Mouse (Mus musculus) Patski (cell line): ENCODE data around the gene Sdr42e1. TPM values are rescaled to one million over a fixed set of nuclear protein-coding genes. Genes with fewer than 3 reads are reported as not detected.

Source experiments
- ATAC-seq: fragments of 100-300 bp; one replicate; pipeline ENCODE4 v1.8.0; 2021
- CTCF ChIA-PET: fragments of 350-600 bp; sonication (Branson Sonifier 250); formaldehyde crosslinking; loops from one replicate; lab custom pipeline; 2022; ENCODE audit warnings: inconsistent platforms; lab: Charles Lee
- POLR2A ChIA-PET: fragments of 350-600 bp; sonication (Branson Sonifier 250); formaldehyde crosslinking; loops from one replicate; lab custom pipeline; 2022; ENCODE audit warnings: antibody characterized with exemption, inconsistent platforms; lab: Charles Lee
- DNase-seq: peaks from one replicate; pipeline ENCODE4 v3.0.0-alpha.2; 2011; ENCODE audit warnings: low read depth, low spot score
- H3K27me3 ChIP-seq: fragments of 371-371 bp; one replicate; pipeline ENCODE4 v1.5.1; 2021
- CTCF ChIP-seq: fragments of 100-300 bp; IDR thresholded peaks from one replicate; pipeline ENCODE4 v1.5.1; 2021
- in situ Hi-C: fragments of 300-500 bp; cut with MboI; formaldehyde crosslinking; loops from 3 replicates; pipeline ENCODE4 v1.11.1; 2018; ENCODE audit warnings: low pct_unique_long_range_greater_than_20kb, mixed read lengths
- polyA plus RNA-seq: library from polyadenylated mRNA; unstranded; gene quantifications from one replicate; pipeline ENCODE4 v1.2.3, GENCODE M21; 2021

Gene Sdr42e1
- 1.6 TPM for polyA plus RNA-seq

- H3K27me3 ChIP-seq = no peaks in the 10 kb centered on the region
- CTCF ChIA-PET = no interaction called here
- ATAC-seq (peak; percentile 57), DNase-seq (no peak)
- in situ Hi-C loops = no loop called here
- POLR2A ChIA-PET = interaction anchor here (1.1 to 1.2 kb wide), 2 partner anchors 8 to 12 kb away, joined by 3 read pairs; no protein-coding TSS in a partner anchor
- no peak for TF ChIP-seq CTCF
These were observed at the start of gene Sdr42e1 for GRCm38 (mm10) chr8:117673430-117673830. Gene Sdr42e1 (minus strand): TSS chr8:117673689.

DNA sequence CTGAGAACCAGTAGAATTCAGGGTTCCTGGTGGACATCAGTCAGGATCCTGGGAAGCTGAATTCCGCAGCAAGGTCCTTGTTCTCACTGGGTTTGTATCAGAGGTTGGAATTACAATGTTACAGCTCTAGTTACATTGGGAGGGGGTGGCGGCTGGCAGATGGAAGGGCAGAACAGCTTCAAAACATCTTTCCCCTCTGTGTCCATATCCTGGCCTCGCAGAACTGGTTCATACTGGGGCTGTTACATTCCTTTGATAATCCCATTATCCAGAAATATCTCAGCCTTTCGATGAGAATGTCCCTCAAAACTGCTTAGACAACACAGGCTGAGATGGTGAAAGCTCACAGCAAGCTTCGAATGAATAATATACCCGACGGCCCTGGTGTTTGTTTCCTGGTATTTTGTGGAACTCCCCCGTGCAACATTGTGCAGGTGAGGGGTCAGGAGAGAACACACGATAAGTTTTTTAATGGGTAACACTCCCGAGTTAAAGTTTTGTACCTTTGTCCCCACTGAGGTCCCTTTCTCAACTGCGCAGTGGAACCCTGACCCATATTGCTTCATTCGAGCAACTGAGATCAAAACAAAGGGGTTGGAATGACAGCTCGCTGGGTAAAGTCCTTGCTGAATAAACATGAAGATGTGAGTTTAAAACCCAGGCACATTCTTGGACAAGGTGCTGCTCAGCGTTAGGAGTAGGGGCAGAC, 44.8 kb upstream of the Sdr42e1 start:
- TF ChIP-seq CTCF = no peak
- DNase-seq = no peak
- H3K27me3 ChIP-seq = no peaks in the 10 kb centered on the region
- in situ Hi-C loops = no loop called here
- POLR2A ChIA-PET = no interaction called here
- no peak for ATAC-seq
- CTCF ChIA-PET = interaction anchor here (1.2 kb wide), 1 partner anchor 23 kb away, joined by 3 read pairs; no protein-coding TSS in a partner anchor

GRCm38 (mm10) chr8:117715896-117716295, 42.4 kb upstream of the Sdr42e1 start:
- ChIA-PET POLR2A (no interaction called here), CTCF (interaction anchor here (0.8 kb wide), 1 partner anchor 10 kb away, joined by 3 read pairs; no protein-coding TSS in a partner anchor)
- TF ChIP-seq CTCF = no peak
- no peak for DNase-seq
- in situ Hi-C loops = no loop called here
- no peak for ATAC-seq
- H3K27me3 ChIP-seq = no peaks in the 10 kb centered on the region

- DNase-seq (no peak), ATAC-seq (no peak)
- POLR2A ChIA-PET = no interaction called here
- H3K27me3 ChIP-seq = no peaks in the 10 kb centered on the region
- CTCF ChIA-PET = interaction anchor here (1.5 to 1.9 kb wide), 2 partner anchors 9 to 14 kb away, joined by 3 to 4 read pairs; no protein-coding TSS in a partner anchor
- no peak for TF ChIP-seq CTCF
- in situ Hi-C loops = no loop called here
These were observed 41.1 kb upstream of the Sdr42e1 start for GRCm38 (mm10) chr8:117714604-117715003.

GRCm38 (mm10) chr8:117712226-117712625, 38.7 kb upstream of the Sdr42e1 start:
- ChIA-PET POLR2A (no interaction called here), CTCF (no interaction called here)
- peak; percentile 51 for ATAC-seq
- H3K27me3 ChIP-seq = no peaks in the 10 kb centered on the region
- no peak for DNase-seq
- in situ Hi-C loops = no loop called here
- no peak for TF ChIP-seq CTCF

DNA sequence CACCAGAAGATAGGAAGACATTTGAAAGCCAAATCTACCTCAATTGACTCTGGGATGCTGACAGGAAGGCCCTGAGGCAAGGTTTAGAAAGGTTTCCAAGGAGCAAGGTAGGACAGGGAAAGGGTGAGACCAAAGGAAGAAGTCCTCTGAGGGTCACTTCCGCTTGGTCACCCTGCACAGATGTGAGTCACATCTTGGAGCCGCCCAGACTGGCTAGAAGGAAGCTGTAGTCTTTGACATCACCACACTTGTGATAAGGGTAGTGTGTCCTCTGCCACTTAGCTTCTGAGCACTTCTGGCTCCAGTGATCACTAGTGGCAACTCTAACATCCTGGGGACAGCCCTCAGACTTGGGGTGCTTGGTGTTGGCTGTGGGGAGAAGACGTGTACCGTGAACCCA, 32.7 kb upstream of the Sdr42e1 start:
- in situ Hi-C loops = no loop called here
- DNase-seq (no peak), ATAC-seq (no peak)
- TF ChIP-seq CTCF = no peak
- H3K27me3 ChIP-seq = no peaks in the 10 kb centered on the region
- CTCF ChIA-PET = interaction anchor here (1.1 to 1.4 kb wide), 2 partner anchors 8 to 10 kb away, joined by 3 read pairs; no protein-coding TSS in a partner anchor
- POLR2A ChIA-PET = no interaction called here

DNA sequence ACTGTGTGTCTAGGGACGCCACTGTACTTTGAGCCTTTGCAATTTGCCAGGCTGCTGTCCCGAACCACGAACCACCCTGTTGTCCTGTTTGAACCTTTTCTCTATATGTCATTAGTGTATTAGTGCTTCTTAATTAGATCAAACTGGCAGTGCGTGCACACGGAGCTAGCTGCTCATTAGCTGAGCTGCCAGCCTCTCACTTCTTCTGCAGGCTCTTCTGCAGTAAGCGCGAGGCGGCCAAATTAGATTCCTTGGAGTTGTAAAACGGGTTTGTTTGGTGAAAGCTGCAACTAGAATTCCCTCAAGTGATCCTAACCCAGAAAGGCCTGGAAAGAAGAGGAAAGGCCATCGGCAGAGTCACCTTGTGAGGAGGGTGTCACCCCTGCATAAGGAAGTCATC, 29.2 kb upstream of the Sdr42e1 start:
- no peak for ATAC-seq
- ChIA-PET POLR2A (no interaction called here), CTCF (no interaction called here)
- TF ChIP-seq CTCF = no peak
- in situ Hi-C loops = no loop called here
- no peaks in the 10 kb centered on the region for H3K27me3 ChIP-seq
- no peak for DNase-seq

DNA sequence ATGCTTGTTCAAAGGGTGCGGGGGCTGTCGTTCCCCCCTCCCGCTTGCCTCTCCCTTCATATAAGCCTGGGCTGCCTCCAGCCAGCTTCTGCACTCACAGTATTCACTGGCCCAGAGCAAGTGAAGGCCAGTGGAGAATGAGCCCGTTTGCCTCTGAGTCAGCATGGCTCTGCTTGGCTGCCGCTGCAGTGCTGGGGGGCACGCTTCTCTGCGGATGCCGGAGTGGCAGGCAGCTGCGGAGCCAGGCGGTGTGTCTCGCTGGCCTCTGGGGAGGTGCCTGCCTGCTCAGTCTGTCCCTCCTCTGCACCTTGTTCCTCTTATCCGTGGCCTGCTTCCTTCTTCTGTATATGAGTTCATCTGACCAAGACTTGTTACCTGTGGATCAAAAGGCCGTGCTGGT, 28.4 kb upstream of the Sdr42e1 start, which contains the start of gene Hsd17b2:
Gene Hsd17b2 (plus strand): TSS at position 46 of the 400 bp plus-strand sequence.
- DNase-seq (peak; percentile 58), ATAC-seq (peak; percentile 97)
- peaks cover under 1% of the 10 kb centered on the region for H3K27me3 ChIP-seq
- POLR2A ChIA-PET = no interaction called here
- CTCF ChIA-PET = no interaction called here
- in situ Hi-C loops = no loop called here
- no peak for TF ChIP-seq CTCF

GRCm38 (mm10) chr8:117701246-117701645, 27.8 kb upstream of the Sdr42e1 start:
- no peak for TF ChIP-seq CTCF
- in situ Hi-C loops = no loop called here

DNA sequence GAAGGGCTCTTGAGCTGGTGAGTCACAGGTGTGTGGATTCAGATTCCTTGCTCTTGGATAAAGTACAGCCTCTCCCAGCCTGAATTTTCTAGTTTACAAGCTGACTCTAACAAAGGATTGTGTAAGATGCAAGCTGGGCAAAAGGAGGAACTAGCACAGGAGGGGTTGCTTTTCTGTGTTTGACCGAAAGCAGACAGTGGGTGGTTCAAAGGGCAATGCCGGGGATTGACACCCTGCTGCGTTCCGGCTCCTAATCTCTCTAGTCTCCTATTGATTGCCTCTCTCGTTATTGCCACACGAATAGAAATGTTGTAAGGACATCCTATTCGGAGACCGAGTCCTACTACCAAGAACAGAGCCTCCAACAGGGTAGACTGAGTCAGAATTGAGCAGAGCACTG, 27.2 kb upstream of the Sdr42e1 start:
- in situ Hi-C loops = no loop called here
- H3K27me3 ChIP-seq = peaks cover 3% of the 10 kb centered on the region
- DNase-seq (no peak), ATAC-seq (no peak)
- ChIA-PET CTCF (interaction anchor here (1.2 to 1.4 kb wide), 4 partner anchors 13 to 72 kb away, joined by 3 to 5 read pairs (median 4); no protein-coding TSS in a partner anchor), POLR2A (interaction anchor here (0.7 kb wide), 1 partner anchor 446 kb away, joined by 4 read pairs; no protein-coding TSS in a partner anchor)
- TF ChIP-seq CTCF = no peak

More at GRCm38 (mm10) chr8:117701246-117701645, 27.8 kb upstream of the Sdr42e1 start:
- POLR2A ChIA-PET = interaction anchor here (0.7 kb wide), 1 partner anchor 447 kb away, joined by 4 read pairs; no protein-coding TSS in a partner anchor
- peaks cover 3% of the 10 kb centered on the region for H3K27me3 ChIP-seq
- peak; percentile 1 for ATAC-seq
- DNase-seq = no peak
- CTCF ChIA-PET = interaction anchor here (1.2 to 1.4 kb wide), 2 partner anchors 68 to 71 kb away, joined by 3 read pairs; no protein-coding TSS in a partner anchor

DNA sequence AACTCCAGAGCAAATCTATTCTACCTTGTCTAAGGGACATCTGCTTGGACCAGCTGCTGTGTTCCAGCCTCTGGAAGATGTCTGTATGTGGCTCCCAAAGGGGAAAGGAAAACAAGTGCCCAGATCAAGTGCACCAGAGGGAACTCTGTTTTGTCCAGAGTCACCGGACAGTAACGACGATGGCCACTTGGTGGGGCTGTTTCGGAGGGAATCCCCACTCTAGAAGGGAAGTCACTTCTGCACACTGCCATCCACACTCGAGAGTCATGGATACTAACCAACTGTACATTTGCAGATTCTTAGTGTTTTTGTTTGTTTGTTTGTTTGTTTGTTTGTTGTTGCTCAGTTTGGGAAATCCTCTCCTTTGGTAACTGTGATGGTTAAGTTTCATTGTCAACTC, 23.8 kb upstream of the Sdr42e1 start:
- CTCF ChIA-PET = interaction anchor here (1.4 kb wide), 1 partner anchor 111 kb away, joined by 3 read pairs; no protein-coding TSS in a partner anchor
- ATAC-seq = peak; percentile 46
- peak; percentile 86 for TF ChIP-seq CTCF
- DNase-seq = no peak
- H3K27me3 ChIP-seq = peaks cover 7% of the 10 kb centered on the region
- in situ Hi-C loops = loop anchor here (5.0 kb wide), 2 partner anchors 90 to 165 kb away; no protein-coding TSS in a partner anchor
- POLR2A ChIA-PET = no interaction called here
